Comparison of ENCODE assay signal across 11 mouse cellular contexts in genomic region chr6:53337398-53337797, GRCm38 (mm10). TPM values are rescaled to one million over a fixed set of nuclear protein-coding genes. Genes with fewer than 3 reads are reported as not detected.
DNase-seq lines count a peak whose midpoint lies in the region; ATAC-seq lines count a peak whose summit lies in the region.
"Had no signal": no experiment of that assay in that cellular context is flagged by ENCODE, and none has a peak within 500 bp of the region (broad histone marks: within the 10 kb centered on the region; RNA-seq: fewer than 3 reads in every experiment).

No protein-coding gene starts in this region.

- H3K27ac ChIP-seq in heart, embryonic 14.5 days (replicated peaks in 1 of 2; ENCODE audit: control insufficient read depth in 1 of 2, insufficient read depth in 1 of 2, low read depth in 2 of 2, low read length in 2 of 2), result peak overlapping the region; percentile 8 to 43; a peak in 2 of 4 replicates
- H3K27ac ChIP-seq: hindbrain, embryonic 15.5 days; liver, embryonic 12.5 days had no signal

- H3K4me3 ChIP-seq in heart, embryonic 14.5 days (ENCODE audit: control insufficient read depth in 1 of 2, insufficient read depth in 1 of 2, low read depth in 1 of 2, low read length in 2 of 2), result no peak overlapping the region
- H3K4me3 ChIP-seq: hindbrain, embryonic 15.5 days; liver, embryonic 12.5 days had no signal

- peaks cover 6% of the 10 kb centered on the region; the same call in 1 of the 2 replicates for H3K36me3 ChIP-seq in heart, embryonic 14.5 days (ENCODE audit: control insufficient read depth, insufficient read depth, low read length)
- H3K36me3 ChIP-seq: hindbrain, embryonic 15.5 days; liver, embryonic 12.5 days had no signal

- peaks cover 16 to 28% of the 10 kb centered on the region in 2 experiments for H3K4me1 ChIP-seq in heart, embryonic 14.5 days (ENCODE audit: control insufficient read depth in 2 of 2, insufficient read depth in 2 of 2, low read length in 2 of 2)
- H3K4me1 ChIP-seq: hindbrain, embryonic 15.5 days; liver, embryonic 12.5 days had no signal

- H3K9me3 ChIP-seq in heart, embryonic 14.5 days (ENCODE audit: control insufficient read depth, low read length), result no peaks in the 10 kb centered on the region
- H3K9me3 ChIP-seq: hindbrain, embryonic 15.5 days; liver, embryonic 12.5 days had no signal

- ATAC-seq in heart, embryonic 14.5 days (ENCODE audit: insufficient number of reproducible peaks, insufficient read depth, low FRiP score, low read depth), result peak; percentile 93
- ATAC-seq: liver, embryonic 12.5 days had no signal

- peak overlapping the region; percentile 29 for H3K4me2 ChIP-seq in heart, embryonic 14.5 days (ENCODE audit: low read length)
- H3K4me2 ChIP-seq: hindbrain, embryonic 15.5 days; liver, embryonic 12.5 days had no signal

- 4% methylated on average over 9 of the region's 9 CpGs for WGBS in heart, embryonic 14.5 days

- H3K27me3 ChIP-seq in heart, embryonic 14.5 days (ENCODE audit: control insufficient read depth, insufficient read depth, low read length), result no peaks in the 10 kb centered on the region
- H3K27me3 ChIP-seq: hindbrain, embryonic 15.5 days; liver, embryonic 12.5 days had no signal

- peak; percentile 6 for DNase-seq in kidney, postnatal 10 days
- DNase-seq in kidney, postnatal 14 days, result no peak
- DNase-seq in embryo, embryonic 11 days, result peak; percentile 14
- DNase-seq in mesoderm, embryonic 11.5 days (ENCODE audit: low read depth, low spot score), result peak; percentile 35
- DNase-seq in spleen, adult 12 weeks (ENCODE audit: low spot score), result no peak
- no peak for DNase-seq in cerebellum, postnatal 36 days
- DNase-seq in adipocyte (ENCODE audit: low spot score), result no peak
- DNase-seq: cerebellum, adult 18-20 months had no signal

- H3K9ac ChIP-seq in heart, embryonic 14.5 days (ENCODE audit: low read length), result no peak overlapping the region
- H3K9ac ChIP-seq: hindbrain, embryonic 15.5 days; liver, embryonic 12.5 days had no signal

RNA-seq across cellular contexts. Expression of gene Creb5, which starts 50.3 kb away (rescaled TPM):
- polyA plus RNA-seq in heart, embryonic 14.5 days (2014; fragmentation: Nextera tagmentation; extraction: Ambion mirVana), result 36.0 and 38.3 TPM in 2 replicates

Comparison
In these comparisons a context has a peak if more than half of its experiments do, and no peak if none do; other contexts are left out.
1. DNase-seq: peak in kidney, postnatal 10 days (single experiment), embryo, embryonic 11 days (single experiment) and mesoderm, embryonic 11.5 days (single experiment); none in kidney, postnatal 14 days (single experiment), spleen, adult 12 weeks (single experiment), cerebellum, postnatal 36 days (0 of 2) and adipocyte (single experiment).